Mouse (Mus musculus) thymus, postnatal 0 days (tissue): ENCODE data around the gene Slc6a17. TPM values are rescaled to one million over a fixed set of nuclear protein-coding genes. Genes with fewer than 3 reads are reported as not detected.

ENCODE experiments used
- DNase-seq: peaks from one replicate; pipeline ENCODE4 v3.0.0-alpha.2; 2015; ENCODE audit warnings: low spot score
- polyA plus RNA-seq: library from polyadenylated mRNA; unstranded; fragments of >200 nt; fragmentation: Nextera tagmentation; extraction: Ambion mirVana; gene quantifications from 2 replicates; pipeline ENCODE4 v1.2.1, GENCODE M21; 2015

The Slc6a17 gene
- polyA plus RNA-seq, 1 experiment from 2014 or later: 0.33 TPM

GRCm38 (mm10) chr3:107469059-107469458, 48.8 kb downstream of the Slc6a17 start:
- no peak for DNase-seq

DNA sequence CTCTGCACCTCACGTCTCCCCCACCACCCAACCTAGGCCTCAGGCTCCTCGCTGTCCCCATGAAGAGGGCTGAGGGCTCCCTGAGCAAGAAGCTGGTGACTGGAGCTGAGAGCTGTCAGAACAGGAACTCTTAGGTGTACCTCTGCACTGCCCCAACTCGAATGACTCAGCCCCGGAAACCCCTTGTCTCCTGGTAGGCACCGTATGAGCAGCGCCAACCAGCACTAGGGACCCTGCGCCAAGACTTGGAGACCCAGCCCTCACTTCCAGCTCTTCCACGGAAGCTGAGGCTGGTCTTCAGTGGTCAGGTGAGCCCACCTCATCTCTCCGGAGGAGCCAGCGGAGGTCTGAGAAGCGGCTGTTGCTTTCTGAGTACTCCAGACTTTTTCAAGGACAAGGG, 49.7 kb downstream of the Slc6a17 start:
- no peak for DNase-seq

GRCm38 (mm10) chr3:107466577-107466976, 51.2 kb downstream of the Slc6a17 start:
- peak; percentile 59 for DNase-seq

GRCm38 (mm10) chr3:107462160-107462559, 55.7 kb downstream of the Slc6a17 start:
- peak; percentile 56 for DNase-seq

DNA sequence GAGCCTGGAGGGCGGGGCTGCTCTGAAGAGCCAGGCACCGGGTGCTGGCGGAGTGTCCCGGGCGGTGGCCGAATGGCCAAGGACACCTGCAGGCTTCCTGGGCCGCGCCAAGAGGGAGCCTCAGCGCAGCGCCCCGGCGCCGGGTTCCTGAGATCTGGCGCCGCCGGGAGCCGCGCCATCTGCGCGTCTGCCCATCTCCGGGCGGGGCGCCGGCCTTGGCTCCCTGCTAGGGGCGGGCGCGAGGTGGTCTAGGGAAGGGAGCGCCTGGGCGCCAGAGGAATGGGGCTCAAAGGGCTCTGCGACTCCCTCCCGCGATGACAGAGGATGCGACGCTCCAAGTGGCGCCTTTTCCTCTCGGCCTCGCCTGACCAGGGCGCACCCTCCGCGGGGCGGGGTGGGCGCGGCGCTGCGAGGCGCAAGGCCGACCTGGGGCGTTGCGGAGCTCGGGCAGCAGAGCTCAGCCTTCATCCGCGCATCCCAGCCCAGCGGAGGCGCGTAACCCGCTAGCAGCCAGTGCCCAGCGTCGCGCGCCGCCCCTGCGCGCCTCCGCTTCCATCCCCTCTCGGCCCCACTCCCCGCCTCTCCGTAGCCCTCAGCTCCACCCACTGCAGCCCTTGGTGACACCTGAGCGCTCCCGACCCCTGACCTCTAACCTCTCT, 57.9 kb downstream of the Slc6a17 start:
- DNase-seq: no peak

DNA sequence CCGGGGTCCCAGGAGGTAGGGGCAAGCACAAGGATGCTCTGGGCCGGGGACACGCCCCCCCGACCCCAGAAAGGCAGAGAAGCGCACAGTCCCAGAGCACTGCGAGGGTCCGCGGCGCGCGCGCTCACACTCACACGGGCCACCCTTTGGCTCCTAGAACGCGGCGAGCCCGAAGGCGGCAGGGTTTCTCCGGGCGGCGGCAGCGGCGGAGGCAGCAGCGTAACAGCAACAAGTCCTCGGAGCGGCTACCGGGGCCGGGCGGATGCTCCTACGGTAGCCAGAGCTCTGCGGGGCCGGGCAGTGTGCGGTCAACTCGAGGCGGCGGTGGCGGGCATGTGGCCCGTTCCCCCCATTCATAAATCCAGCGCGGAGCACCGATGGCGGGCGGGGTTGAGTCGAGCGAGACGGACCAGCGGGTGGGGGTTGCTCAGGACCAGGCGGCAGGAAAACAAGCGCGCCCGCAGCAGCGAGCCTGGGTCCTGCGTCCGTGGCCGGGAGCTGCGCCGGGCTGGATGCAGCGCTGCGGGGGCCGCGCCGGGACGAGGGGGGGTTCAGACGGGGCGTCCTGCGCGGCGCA, 58.5 kb downstream of the Slc6a17 start, which contains the start of gene Kcnc4:
Gene Kcnc4 (minus strand): TSS at position 357 of the 577 bp plus-strand sequence.
- no peak for DNase-seq

DNA sequence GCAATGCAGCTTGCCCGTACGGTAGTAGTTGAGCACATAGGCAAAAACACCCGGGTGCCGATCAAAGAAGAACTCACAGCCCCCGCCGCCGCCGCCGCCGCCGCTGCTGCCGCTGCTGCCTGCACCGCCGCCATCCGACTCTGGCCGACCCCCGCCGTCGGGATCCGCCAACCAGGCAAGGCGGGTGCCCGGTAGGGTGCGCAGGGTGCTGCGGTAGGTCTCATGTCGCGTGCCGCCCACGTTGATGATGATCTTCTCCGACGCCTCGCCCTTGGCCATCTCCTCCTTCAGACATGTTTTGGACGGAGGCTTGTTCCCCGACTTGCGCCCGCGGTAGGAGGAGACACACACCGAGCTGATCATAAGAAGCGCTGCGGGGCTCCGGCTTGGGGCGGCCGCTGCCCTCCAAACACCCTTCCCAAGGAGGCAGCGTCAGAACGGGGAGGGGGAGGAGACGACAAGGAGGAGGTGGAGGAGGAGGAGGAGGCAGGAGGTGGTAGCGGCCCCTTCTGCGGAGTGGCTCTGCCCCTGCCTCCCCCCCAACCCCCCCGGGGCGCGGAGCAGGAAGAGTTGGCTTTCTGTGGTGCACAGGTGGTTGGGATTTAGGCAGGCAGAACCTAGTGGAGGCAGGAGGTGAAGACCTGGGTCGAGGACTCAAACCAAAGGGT, 59.2 kb downstream of the Slc6a17 start:
- no peak for DNase-seq

DNA sequence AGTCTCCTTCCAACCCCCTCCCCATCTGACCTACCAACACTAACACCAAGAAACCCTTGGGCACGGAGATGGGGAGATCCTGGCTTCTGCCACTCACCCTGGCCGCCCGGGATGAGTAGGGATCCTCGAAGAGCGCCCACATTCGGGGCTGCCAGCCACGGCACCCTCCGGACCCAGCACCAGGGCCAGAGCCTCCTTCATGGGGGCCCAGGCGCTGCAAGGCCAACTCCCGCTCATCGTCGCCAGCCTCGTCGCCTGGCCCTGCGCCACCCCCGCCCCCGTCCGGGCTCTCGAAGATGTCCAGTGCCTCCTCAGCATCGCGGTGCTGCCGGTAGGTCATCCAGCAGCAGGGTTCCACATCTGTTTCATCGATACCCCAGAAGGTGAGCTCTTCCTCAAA, 59.7 kb downstream of the Slc6a17 start:
- no peak for DNase-seq

GRCm38 (mm10) chr3:107454280-107454679, 63.5 kb downstream of the Slc6a17 start:
- no peak for DNase-seq

DNA sequence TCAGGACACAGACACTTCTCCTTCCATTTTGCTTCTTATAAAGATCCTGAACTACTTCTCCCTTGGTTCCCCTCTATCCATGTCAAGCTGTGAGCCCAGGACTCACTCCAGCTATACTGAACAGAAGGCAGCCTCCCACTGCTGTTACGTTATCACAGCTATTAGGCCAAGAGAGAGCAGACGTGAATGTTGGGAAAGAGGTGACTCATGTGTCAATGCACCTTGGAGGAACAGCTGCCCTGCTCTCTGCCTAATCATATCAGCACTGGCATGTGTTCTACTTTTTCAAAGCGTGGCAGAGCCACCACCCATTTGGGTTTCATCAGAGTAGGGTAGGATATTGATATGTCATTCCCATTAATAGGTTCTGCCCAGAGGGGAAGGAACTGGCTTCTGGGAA, 71.0 kb downstream of the Slc6a17 start:
- no peak for DNase-seq

DNA sequence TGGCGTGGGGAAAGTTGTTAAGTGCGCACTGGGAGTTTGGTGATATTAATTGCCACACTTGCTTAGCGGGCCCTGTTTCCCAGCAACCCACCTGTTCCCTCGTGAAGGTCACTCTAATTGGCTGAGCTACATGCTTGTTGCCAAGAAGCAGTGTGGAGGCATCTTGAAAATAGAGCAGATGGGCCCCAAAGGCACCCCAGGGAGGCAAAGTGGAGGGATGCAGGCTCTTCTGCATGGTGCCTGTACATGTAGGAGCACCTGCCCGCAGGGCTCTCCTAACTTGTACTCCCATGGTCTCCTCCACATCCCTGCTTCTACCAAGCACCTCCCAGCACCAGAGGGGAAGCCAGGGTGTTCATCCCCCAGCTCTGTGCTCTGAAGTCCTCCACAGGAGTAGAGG, 74.0 kb downstream of the Slc6a17 start:
- no peak for DNase-seq

GRCm38 (mm10) chr3:107442191-107442590, 75.6 kb downstream of the Slc6a17 start:
- no peak for DNase-seq

DNA sequence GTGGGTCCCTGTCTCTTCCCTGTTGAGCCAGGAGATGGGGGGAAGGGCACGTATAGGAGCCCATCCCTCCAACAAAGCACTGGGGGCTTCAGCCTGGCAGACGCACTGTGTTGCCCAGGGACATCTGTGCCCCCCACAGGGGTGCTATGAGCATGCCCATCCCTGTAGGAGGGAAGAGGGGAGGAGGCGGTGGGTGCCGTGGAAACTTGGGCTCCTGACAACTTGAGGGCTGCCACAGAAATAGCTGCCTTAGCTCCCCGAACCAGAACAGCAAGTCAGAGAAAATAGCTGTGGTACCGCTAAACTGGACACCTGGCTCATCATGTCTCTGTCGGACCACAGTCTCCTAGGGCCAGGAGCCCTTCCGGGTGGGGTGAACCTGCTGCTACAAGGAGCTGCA, 76.5 kb downstream of the Slc6a17 start:
- no peak for DNase-seq

- DNase-seq: no peak
Observed at GRCm38 (mm10) chr3:107439280-107439679, 78.5 kb downstream of the Slc6a17 start.

- no peak for DNase-seq
Observed at GRCm38 (mm10) chr3:107437666-107438065, 80.2 kb downstream of the Slc6a17 start.

- no peak for DNase-seq
Observed at GRCm38 (mm10) chr3:107436434-107436833, 81.4 kb downstream of the Slc6a17 start.

- DNase-seq: no peak
Observed at GRCm38 (mm10) chr3:107433614-107434013, 84.2 kb downstream of the Slc6a17 start.

GRCm38 (mm10) chr3:107431268-107431667, 86.5 kb downstream of the Slc6a17 start:
- no peak for DNase-seq

DNA sequence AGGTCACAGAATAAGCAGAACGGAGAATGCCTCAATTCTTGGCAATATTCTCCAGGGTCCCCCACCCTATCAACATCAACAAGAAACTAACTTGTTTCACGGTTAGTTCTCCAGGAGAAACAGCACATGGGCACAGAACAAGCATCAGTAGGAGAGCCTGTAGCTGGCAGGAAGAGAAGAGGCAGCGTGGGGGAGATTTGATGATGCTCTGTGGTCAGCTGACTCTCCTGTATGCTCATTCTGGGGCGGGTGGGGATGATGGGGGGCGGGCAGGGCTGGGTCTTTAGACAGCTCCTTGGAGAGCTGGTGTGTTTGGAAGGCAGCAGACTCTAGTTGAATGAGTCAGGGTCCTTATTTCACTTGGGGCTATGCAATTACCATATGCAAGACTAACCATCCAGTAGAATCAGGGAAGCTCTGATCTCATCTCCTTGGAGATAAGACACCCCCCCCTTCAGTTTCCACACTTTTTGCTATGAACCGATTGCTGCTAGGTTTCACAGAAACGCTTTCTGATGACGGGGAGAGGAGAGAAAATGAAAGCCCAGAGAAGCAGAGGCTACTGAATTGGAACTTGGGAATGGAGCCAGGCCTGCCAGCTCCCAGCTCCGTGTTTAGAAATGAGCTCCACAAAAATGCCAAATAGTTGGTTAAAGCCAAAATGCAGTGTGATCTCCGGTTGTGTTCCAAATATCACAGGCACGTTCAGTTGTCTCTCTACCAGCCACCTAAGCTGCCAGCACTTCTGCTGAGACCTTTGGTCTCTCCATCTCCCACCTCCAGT, 93.4 kb downstream of the Slc6a17 start:
- DNase-seq: no peak

DNA sequence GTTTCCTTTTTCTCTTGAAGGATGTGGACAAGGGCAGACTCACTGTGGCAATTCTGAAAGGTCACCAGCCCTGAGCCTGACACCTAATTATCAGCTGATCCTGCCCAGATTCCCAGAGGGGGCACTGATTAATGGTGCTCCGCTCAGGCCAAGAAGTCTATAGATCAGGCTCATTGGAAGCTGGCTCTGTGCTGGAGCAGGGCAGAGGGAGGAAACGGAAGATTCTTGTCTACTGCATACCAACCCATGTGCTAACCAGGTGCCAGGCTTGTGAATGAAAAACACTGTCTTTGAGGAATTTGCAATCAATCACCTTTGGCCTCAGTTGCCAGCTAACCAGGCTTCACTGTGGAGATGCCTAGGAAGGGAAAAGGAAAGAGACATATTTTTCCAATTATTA, 97.7 kb downstream of the Slc6a17 start:
- no peak for DNase-seq
